Mouse (Mus musculus) C2C12 (cell line): ENCODE data around the gene Hoxc10.

Source experiments
- CTCF ChIP-seq: IDR thresholded peaks from one replicate; pipeline ENCODE4 v1.5.1; 2011; ENCODE audit not compliant: control insufficient read depth, insufficient read depth, insufficient read length
- MYOD1 ChIP-seq: IDR thresholded peaks from one replicate; pipeline ENCODE4 v1.6.1; 2011; ENCODE audit warnings: low read depth; ENCODE audit not compliant: control insufficient read depth, insufficient read length

DNA sequence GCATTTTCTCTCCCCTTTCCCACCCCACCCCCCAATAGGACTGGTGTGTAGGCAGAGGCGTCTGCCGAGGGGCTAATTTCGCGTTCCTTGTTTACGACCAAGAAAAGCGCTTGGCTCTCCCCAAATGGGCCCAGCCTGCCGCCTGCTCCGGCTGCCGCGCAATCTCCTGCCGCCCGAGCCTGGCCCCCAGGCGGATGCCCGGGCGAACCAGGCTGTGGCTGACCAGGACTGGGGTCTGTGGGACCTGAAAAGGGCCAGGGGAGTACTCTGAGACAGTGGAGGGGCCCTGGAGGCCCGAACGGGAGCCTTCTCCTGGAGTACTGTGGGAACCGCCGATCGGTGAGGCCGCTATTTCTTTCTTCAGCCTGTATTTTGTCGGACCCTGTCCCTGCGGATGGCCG, 33.9 kb downstream of the Hoxc10 start:
- TF ChIP-seq CTCF (no peak), MYOD1 (no peak)
